Mouse (Mus musculus) E14TG2a.4 (cell line): ENCODE data around the gene Tspan5.

ENCODE experiments used
- H3K27me3 ChIP-seq: 2 replicates; pipeline ENCODE4 v1.6.1; 2014; ENCODE audit warnings: low read length, control low read depth; ENCODE audit not compliant: insufficient read depth
- H3K36me3 ChIP-seq: 2 replicates; pipeline ENCODE4 v1.6.1; 2014; ENCODE audit warnings: low read length, control low read depth; ENCODE audit not compliant: insufficient read depth
- H3K4me1 ChIP-seq: replicated peaks from 2 replicates; pipeline ENCODE4 v1.6.1; 2014; ENCODE audit warnings: low read depth, low read length, control low read depth
- H3K4me3 ChIP-seq: replicated peaks from 2 replicates; pipeline ENCODE4 v1.5.1; 2014; ENCODE audit warnings: mild to moderate bottlenecking, low read length
- H3K9me3 ChIP-seq: 2 replicates; pipeline ENCODE4 v1.6.1; 2014; ENCODE audit warnings: low read length, control low read depth
- CTCF ChIP-seq: conservative IDR thresholded peaks from 2 replicates; pipeline ENCODE4 v1.5.1; 2014; ENCODE audit warnings: low read length
- NANOG ChIP-seq: IDR thresholded peaks from 2 replicates; pipeline ENCODE4 v1.6.1; 2014; ENCODE audit warnings: borderline replicate concordance, low read length, mixed read lengths
- POU5F1 ChIP-seq: IDR thresholded peaks from 2 replicates; pipeline ENCODE4 v1.6.1; 2014; ENCODE audit warnings: low read length, borderline replicate concordance

Tspan5 gene

DNA sequence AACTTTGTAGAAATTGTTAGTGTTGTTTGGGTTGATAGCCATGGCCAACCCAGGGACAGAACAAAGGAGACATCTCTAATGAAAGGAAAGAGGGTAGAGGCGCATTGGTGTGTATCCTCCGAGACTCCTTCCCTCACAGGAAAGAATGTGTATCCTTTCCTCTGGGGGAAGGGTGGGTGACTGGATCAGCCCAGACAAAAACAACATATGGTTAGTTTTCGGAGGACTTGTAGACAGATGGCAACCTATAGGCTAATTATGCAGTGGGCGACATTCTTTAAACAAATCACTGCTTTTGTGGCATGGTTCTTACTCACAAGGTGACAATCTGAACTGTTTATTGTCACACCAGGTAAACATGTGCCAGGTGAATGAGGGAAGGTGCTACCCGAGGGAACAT lies 72.5 kb downstream of the Tspan5 start:
- H3K9me3 ChIP-seq: peaks cover 6% of the 10 kb centered on the region

DNA sequence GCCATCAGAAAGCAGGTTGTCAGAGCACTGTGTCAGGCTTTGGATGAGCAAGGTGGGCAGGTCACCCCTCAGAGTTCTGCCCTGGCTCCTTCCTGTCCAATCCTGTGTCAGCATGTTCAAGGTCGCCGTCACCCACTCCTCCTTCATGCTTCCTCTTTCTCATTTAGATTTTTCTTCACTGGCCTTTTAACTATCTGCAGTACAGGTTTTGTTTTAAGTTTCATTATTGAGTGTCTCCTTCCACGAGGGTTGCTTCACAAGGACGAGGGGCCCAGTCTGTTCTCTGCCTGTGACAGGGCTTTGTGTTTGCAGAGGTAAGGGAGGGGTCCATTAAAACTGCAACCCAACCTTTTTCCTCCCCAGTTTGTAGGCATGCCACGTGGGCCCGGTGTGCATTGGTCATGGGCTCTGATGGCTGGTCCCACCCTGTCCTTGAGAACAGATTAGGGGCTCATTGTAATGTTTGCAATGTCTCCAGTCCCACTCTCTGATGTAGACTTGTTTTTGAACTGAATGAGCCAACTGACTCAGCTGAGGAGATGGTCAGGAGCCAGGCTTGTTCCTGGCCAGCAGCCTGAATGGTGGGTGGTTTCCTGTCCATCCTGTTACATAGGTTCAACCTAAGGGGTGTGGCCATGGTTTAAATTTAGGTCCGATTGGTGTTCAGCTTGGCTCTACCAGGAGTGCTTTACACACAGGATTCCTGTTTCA lies 73.3 kb downstream of the Tspan5 start:
- no peaks in the 10 kb centered on the region for H3K27me3 ChIP-seq
- peaks cover 77% of the 10 kb centered on the region for H3K4me1 ChIP-seq
- no peak for TF ChIP-seq NANOG
- TF ChIP-seq POU5F1: no peak
- no peak for TF ChIP-seq CTCF
- peaks cover 14% of the 10 kb centered on the region for H3K9me3 ChIP-seq
- H3K4me3 ChIP-seq: peak overlapping the region; percentile 41
- H3K36me3 ChIP-seq: peaks cover 14% of the 10 kb centered on the region; the same call in 1 of the 2 replicates

More for the DNA sequence above, 72.5 kb downstream of the Tspan5 start:
- Histone ChIP-seq H3K27me3 (no peaks in the 10 kb centered on the region), H3K4me1 (peaks cover 85% of the 10 kb centered on the region), H3K36me3 (peaks cover 11% of the 10 kb centered on the region; the same call in 1 of the 2 replicates), H3K4me3 (no peak overlapping the region)
- TF ChIP-seq CTCF: no peak
- TF ChIP-seq POU5F1: no peak
- TF ChIP-seq NANOG: no peak

DNA sequence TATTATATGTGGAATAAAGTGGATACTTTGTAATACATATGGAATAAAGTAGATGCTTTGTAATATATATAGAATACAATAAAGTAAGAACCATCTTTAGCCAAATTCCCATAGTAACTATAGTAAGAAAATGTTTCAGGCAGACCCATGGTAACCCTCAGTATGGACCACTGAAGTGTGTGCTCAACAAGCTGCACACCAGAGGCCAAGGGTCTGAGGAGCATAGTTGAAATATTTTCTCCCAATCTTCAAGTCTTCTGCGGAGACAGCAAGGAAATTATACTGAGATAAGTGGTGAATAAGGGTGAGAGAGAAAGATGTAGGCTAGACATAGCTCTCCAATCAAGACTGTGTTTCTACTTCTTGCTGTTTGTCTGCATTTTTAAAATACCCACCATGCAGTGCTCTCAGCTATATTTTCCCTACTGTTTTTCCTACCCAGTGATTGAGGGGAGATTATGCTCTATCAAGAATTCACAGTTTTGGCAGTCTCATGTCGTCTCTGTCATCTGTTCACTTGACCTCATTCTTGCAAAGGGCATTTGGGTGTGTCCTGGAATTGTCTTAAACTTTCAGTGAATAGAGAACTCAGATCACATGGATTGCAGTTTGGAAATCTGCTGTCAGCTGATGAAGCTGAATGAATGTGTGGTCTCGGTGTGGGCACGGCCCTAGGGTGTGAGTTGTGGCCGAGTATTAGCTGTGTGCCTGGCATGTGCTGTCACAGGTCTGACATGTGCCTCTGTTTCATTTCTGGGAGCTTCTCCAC lies 75.1 kb downstream of the Tspan5 start:
- peaks cover 20% of the 10 kb centered on the region; the same call in 1 of the 2 replicates for H3K36me3 ChIP-seq
- H3K27me3 ChIP-seq: no peaks in the 10 kb centered on the region
- TF ChIP-seq CTCF (no peak), NANOG (no peak), POU5F1 (no peak)

DNA sequence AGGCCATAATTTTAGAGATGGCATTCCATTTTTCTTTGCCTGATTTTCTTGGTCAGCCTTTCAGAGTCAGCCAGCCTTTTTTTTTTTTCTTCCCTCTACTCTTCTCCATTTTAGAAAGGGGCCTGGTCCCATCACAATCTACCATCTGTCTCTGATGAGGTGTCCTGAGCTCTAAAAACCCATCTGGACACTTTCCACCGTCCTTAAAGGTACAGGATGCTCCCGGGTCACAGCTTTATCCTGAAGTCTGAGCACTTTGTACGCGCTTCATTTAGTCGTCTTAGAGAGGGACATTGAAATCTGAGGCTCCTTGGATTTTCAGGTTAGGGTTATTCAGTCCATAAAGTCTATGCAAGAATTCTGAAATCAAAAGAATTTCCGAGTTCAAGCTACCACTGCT lies 77.9 kb downstream of the Tspan5 start:
- Histone ChIP-seq H3K27me3 (no peaks in the 10 kb centered on the region), H3K4me3 (no peak overlapping the region), H3K9me3 (peaks cover 31% of the 10 kb centered on the region), H3K4me1 (peaks cover 60% of the 10 kb centered on the region), H3K36me3 (peaks cover 20% of the 10 kb centered on the region; the same call in 1 of the 2 replicates)
- no peak for TF ChIP-seq NANOG
- no peak for TF ChIP-seq POU5F1

More for the DNA sequence above, 75.1 kb downstream of the Tspan5 start:
- Histone ChIP-seq H3K4me1 (peaks cover 64% of the 10 kb centered on the region), H3K4me3 (no peak overlapping the region), H3K9me3 (peaks cover 31% of the 10 kb centered on the region)

DNA sequence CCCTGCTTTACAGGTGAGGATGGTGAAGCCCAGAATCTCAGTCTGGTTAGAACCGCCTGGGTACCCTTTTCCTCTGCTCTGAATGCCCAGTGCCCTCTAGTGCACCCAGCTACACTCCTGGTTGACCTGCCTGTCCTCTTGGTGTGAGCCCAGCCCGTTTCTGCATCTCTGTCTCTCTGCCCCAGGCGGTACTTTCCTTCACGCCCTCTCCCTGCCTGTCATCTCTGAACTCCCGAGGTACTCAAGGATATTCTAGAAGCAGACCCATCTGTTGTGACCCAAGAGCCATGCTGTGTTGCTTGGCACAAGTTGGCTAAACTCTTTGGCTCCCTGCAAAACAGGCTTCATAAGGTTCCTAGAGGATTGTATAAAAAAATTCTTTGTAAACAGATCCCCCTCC lies 78.3 kb downstream of the Tspan5 start:
- H3K27me3 ChIP-seq: no peaks in the 10 kb centered on the region
- H3K4me3 ChIP-seq: no peak overlapping the region
- no peak for TF ChIP-seq NANOG
- TF ChIP-seq POU5F1: no peak
- no peak for TF ChIP-seq CTCF
- H3K9me3 ChIP-seq: peaks cover 31% of the 10 kb centered on the region
- H3K36me3 ChIP-seq: peaks cover 20% of the 10 kb centered on the region; the same call in 1 of the 2 replicates
- H3K4me1 ChIP-seq: peaks cover 60% of the 10 kb centered on the region

DNA sequence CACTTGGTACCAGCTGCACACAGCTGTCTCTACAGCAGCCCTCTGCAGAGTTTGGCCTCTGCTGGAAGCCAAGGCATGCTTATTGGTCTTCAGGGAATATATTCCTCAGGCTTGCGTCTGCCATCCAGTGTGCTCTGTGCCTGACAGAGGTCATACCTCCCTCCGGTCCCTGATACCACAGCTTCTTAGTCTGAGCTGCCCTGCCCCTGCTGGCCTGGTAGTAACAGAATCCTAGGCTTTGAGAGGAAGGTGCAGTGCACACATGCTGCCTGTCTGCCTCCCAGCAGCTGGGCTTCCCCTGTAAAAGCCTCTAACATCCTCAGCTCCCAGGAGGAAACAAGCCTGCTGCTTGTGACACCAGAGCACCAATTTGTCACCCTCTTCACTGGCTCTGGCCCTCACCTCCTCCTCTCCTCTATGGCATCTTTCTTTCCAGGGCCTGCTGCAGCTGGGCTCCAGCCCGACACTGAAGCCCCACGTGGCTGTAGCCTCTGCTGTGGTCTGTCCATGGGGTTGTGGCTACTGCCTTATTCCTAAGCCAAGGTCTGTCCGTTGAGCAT lies 80.0 kb downstream of the Tspan5 start:
- no peak for TF ChIP-seq NANOG
- TF ChIP-seq POU5F1: no peak
- no peak for TF ChIP-seq CTCF
- Histone ChIP-seq H3K4me3 (no peak overlapping the region), H3K4me1 (peaks cover 62% of the 10 kb centered on the region), H3K9me3 (peaks cover 31% of the 10 kb centered on the region), H3K36me3 (peaks cover 20% of the 10 kb centered on the region; the same call in 1 of the 2 replicates), H3K27me3 (no peaks in the 10 kb centered on the region)

DNA sequence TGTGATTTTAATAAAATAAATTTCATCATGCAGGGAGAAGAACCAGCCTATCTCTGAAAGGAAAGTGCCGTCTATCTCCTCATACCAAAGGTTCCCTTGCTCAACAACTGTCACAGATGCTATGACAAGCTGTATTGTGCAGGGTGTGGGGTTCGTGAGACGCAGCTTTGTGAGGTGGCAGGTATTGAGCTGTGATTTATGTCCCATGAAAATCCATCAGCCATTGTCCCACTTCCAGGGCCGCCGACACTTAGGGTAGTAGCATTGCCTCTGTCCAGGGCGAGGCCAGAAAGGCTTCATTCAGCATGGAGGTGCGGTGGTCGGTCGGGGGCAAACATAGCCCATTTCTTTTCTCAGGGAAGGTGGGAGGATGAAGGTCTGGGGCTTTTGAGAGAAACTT lies 81.9 kb downstream of the Tspan5 start:
- Histone ChIP-seq H3K9me3 (peaks cover 30% of the 10 kb centered on the region), H3K4me3 (no peak overlapping the region), H3K27me3 (no peaks in the 10 kb centered on the region), H3K36me3 (peaks cover 11% of the 10 kb centered on the region; the same call in 1 of the 2 replicates), H3K4me1 (peaks cover 63% of the 10 kb centered on the region)
- TF ChIP-seq CTCF: no peak
- no peak for TF ChIP-seq POU5F1
- no peak for TF ChIP-seq NANOG

DNA sequence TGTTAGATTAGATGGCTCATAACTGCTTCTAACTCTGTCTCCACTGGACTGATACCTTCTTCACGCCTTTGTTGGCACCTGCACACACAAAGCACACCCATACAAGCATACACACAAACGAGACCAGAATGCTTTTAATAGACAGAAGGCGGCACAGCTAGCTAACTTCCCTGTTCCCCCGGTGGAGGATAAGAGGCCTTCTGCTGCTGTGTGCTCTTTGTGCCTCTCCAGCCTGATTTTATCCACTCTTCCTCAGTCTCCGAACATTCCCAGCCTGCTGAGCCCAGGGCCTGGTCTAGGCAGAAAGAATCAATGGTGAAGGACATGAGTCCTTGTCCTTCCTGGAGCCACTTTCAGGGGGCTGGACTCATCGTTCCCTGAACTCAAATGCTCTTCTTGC lies 83.3 kb downstream of the Tspan5 start:
- H3K27me3 ChIP-seq: no peaks in the 10 kb centered on the region
- H3K4me3 ChIP-seq: no peak overlapping the region
- peaks cover 17% of the 10 kb centered on the region for H3K9me3 ChIP-seq
- TF ChIP-seq POU5F1 (no peak), NANOG (no peak), CTCF (no peak)
- peaks cover 5% of the 10 kb centered on the region; the same call in 1 of the 2 replicates for H3K36me3 ChIP-seq
- peaks cover 70% of the 10 kb centered on the region for H3K4me1 ChIP-seq
